Mouse (Mus musculus) myocyte (in vitro differentiated cells): Measurements from ENCODE around the gene Hist1h2af. TPM values are rescaled to one million over a fixed set of nuclear protein-coding genes. Genes with fewer than 3 reads are reported as not detected.
"Not testable (repeated sequence)": the region's sequence is repeated elsewhere in the genome, so short reads cannot be mapped to it uniquely, and the experiment has no call there.

Source experiments
- H3K27me3 ChIP-seq: one replicate; pipeline ENCODE4 v1.6.1; 2011; ENCODE audit not compliant: control insufficient read depth, insufficient read depth, insufficient read length
- H3K36me3 ChIP-seq: one replicate; pipeline ENCODE4 v1.6.1; 2011; ENCODE audit not compliant: control insufficient read depth, insufficient read depth
- H3K4me2 ChIP-seq: one replicate; pipeline ENCODE4 v1.6.1; 2011; ENCODE audit warnings: low read depth, control low read depth
- H3K4me3 ChIP-seq: one replicate; pipeline ENCODE4 v1.5.1; 2011; ENCODE audit warnings: mild to moderate bottlenecking, control low read depth, moderate library complexity
- H3K79me2 ChIP-seq: one replicate; pipeline ENCODE4 v1.6.1; 2011; ENCODE audit not compliant: control insufficient read depth, insufficient read depth
- H3ac ChIP-seq: one replicate; pipeline ENCODE4 v1.6.1; 2011; ENCODE audit not compliant: control insufficient read depth, insufficient read length
- CEBPB ChIP-seq: IDR thresholded peaks from 2 replicates; pipeline ENCODE4 v1.6.1; 2011; ENCODE audit warnings: mild to moderate bottlenecking, moderate library complexity; ENCODE audit not compliant: poor library complexity, insufficient read depth, severe bottlenecking
- E2F4 ChIP-seq: IDR thresholded peaks from one replicate; pipeline ENCODE4 v1.6.1; 2011; ENCODE audit warnings: mild to moderate bottlenecking, control low read depth, moderate library complexity; ENCODE audit not compliant: insufficient read depth
- MAX ChIP-seq: IDR thresholded peaks from one replicate; pipeline ENCODE4 v1.6.1; 2011; ENCODE audit warnings: low read depth, mild to moderate bottlenecking, control low read depth
- MYOD1 ChIP-seq, 3 experiments: IDR thresholded peaks; one replicate each; pipeline ENCODE4 v1.6.1; 2011; ENCODE audit warnings: control low read depth in 2 of 3, low read depth in 2 of 3, mild to moderate bottlenecking in 2 of 3, moderate library complexity in 1 of 3; ENCODE audit not compliant: insufficient read length in 2 of 3, control insufficient read depth in 1 of 3
- MYOG ChIP-seq, 3 experiments: IDR thresholded peaks; one replicate each; pipeline ENCODE4 v1.6.1; 2011; ENCODE audit warnings: control low read depth in 2 of 3, low read depth in 2 of 3, mild to moderate bottlenecking in 2 of 3; ENCODE audit not compliant: insufficient read length in 2 of 3, control insufficient read depth in 1 of 3, insufficient read depth in 1 of 3
- POLR2A ChIP-seq: IDR thresholded peaks from one replicate; pipeline ENCODE4 v1.6.1; 2011; ENCODE audit warnings: low read depth, mild to moderate bottlenecking, control low read depth, moderate library complexity; ENCODE audit not compliant: insufficient read length
- POLR2AphosphoS2 ChIP-seq: IDR thresholded peaks from one replicate; pipeline ENCODE4 v1.6.1; 2011; ENCODE audit warnings: low read depth, control low read depth; ENCODE audit not compliant: insufficient read length
- REST ChIP-seq: IDR thresholded peaks from one replicate; pipeline ENCODE4 v1.6.1; 2011; ENCODE audit warnings: mild to moderate bottlenecking, control low read depth, moderate library complexity; ENCODE audit not compliant: insufficient read depth, insufficient read length
- SRF ChIP-seq: IDR thresholded peaks from one replicate; pipeline ENCODE4 v1.6.1; 2011; ENCODE audit warnings: low read depth; ENCODE audit not compliant: control insufficient read depth, insufficient read length
- TCF12 ChIP-seq: IDR thresholded peaks from one replicate; pipeline ENCODE4 v1.6.1; 2011; ENCODE audit warnings: mild to moderate bottlenecking, control low read depth; ENCODE audit not compliant: poor library complexity, insufficient read depth, severe bottlenecking
- TCF3 ChIP-seq: IDR thresholded peaks from one replicate; pipeline ENCODE4 v1.6.1; 2011; ENCODE audit warnings: low read depth, control low read depth; ENCODE audit not compliant: insufficient read length
- USF1 ChIP-seq: IDR thresholded peaks from one replicate; pipeline ENCODE4 v1.6.1; 2011; ENCODE audit warnings: low read depth, mild to moderate bottlenecking, control low read depth, moderate library complexity
- polyA plus RNA-seq: library from polyadenylated mRNA; unstranded; fragments of >200 nt; fragmentation: generic; extraction: Trizol; gene quantifications from one replicate; pipeline ENCODE4 v1.2.1, GENCODE M21; 2012; ENCODE audit warnings: missing spikeins

Gene Hist1h2af
- polyA plus RNA-seq, 1 experiment: 24.4 TPM

DNA sequence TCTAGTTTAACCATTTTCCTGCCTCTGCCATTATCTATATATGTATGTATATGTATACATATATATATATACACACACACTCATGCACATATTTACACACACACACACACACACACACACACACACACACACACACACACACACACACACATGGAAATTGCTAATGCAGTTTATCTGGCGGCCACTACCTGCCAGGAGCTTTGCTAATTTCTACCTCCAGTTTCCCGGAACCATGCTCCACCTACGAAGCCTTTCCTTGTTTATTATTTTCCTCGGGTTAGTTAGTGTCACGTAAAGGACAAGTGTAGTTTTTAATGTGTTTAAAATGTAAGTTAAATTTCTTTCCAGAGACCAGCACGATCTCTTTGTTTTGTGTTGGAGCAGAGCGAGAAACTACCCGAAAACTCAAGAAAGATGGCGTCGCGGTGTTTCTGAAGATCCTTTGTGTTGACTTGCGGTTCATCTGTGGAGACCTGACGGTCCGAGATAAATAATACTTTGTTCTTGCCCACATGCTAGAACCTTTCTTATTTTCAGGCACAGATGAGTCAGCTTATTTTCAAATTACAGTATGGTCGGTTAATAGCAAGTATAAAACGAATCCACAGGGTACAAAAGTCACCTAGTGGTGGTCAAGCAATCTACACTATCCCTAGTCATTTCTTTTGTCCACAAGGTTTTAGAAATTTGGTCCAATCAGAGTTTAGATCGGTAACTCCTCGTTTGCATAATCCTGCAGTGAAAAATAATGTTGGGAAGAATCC, 29.2 kb downstream of the Hist1h2af start:
- H3ac ChIP-seq: no peak overlapping the region
- H3K4me2 ChIP-seq: peak overlapping the region; percentile 99
- H3K36me3 ChIP-seq: no peaks in the 10 kb centered on the region
- no peak for TF ChIP-seq MAX
- no peak for TF ChIP-seq POLR2AphosphoS2
- no peak for TF ChIP-seq SRF
- no peak for TF ChIP-seq USF1
- TF ChIP-seq CEBPB: no peak
- no peak for TF ChIP-seq REST
- TF ChIP-seq MYOG (IDR thresholded peaks at IDR 0.05; ENCODE audit: control insufficient read depth in 1 of 3, insufficient read depth in 1 of 3, insufficient read length in 2 of 3, low read depth in 2 of 3): no peak
- no peak for TF ChIP-seq TCF12
- TF ChIP-seq POLR2A: no peak
- no peak for TF ChIP-seq E2F4
- TF ChIP-seq MYOD1 (IDR thresholded peaks at IDR 0.05; ENCODE audit: control insufficient read depth in 1 of 3, insufficient read length in 2 of 3, low read depth in 2 of 3): no peak
- TF ChIP-seq TCF3: no peak
- peak overlapping the region; percentile 28 for H3K4me3 ChIP-seq
- no peaks in the 10 kb centered on the region for H3K79me2 ChIP-seq
- no peaks in the 10 kb centered on the region for H3K27me3 ChIP-seq

DNA sequence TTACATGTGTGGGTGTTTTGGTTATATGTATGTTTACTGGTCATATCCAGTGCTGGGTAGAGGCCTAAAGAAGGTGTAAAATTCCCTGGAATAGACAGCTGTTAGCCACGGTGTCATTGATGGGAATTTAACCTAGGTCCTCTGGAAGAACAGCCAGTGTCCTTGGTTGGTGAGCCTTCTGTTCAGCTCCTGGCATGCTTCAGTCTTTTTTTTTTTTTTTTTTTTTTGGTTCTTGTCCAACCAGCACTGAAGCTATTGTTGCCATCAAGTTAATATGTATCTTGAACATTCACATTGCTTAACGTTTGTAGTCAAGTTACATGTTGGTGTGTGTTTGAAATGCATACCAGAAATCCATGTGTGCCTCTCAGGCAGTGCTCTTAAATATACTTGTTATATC, 30.8 kb downstream of the Hist1h2af start:
- H3ac ChIP-seq: no peak overlapping the region
- no peak for TF ChIP-seq REST
- no peak for TF ChIP-seq TCF12
- no peak for TF ChIP-seq SRF
- no peak for TF ChIP-seq USF1
- TF ChIP-seq POLR2A: no peak
- no peaks in the 10 kb centered on the region for H3K36me3 ChIP-seq
- no peaks in the 10 kb centered on the region for H3K27me3 ChIP-seq
- no peak overlapping the region for H3K4me2 ChIP-seq
- no peak overlapping the region for H3K4me3 ChIP-seq
- no peaks in the 10 kb centered on the region for H3K79me2 ChIP-seq

DNA sequence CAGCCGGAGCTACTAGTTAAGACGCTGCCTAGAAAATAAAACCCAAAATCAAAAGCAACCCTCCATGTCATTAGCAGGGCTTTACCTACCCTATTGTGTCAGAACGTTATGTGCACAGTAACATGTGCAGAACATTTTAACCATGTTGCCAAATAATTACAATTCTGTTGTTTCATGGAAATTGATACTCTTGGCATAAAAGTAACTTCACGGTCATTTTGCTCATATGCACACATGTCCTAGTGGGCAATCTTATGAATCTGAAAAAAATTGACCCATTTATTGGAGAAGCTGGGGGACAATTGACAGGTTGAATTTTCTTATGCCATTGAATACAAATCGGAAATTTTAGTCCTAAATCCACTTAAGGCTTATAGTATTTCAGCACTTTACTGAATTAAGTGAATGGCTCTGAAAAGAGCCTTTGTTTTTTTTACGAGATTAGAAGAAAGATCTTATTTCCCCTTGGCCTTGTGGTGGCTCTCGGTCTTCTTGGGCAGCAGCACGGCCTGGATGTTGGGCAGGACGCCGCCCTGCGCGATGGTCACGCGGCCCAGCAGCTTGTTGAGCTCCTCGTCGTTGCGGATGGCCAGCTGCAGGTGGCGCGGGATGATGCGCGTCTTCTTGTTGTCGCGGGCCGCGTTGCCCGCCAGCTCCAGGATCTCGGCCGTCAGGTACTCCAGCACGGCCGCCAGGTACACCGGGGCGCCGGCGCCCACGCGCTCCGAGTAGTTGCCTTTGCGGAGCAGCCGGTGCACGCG, 36.7 kb downstream of the Hist1h2af start:
- not testable (repeated sequence) for H3K79me2 ChIP-seq, H3K36me3 ChIP-seq, H3ac ChIP-seq, H3K27me3 ChIP-seq
- TF ChIP-seq POLR2A: peak; percentile 30
- peak; percentile 31 for TF ChIP-seq POLR2AphosphoS2
- Histone ChIP-seq H3K4me2 (peak overlapping the region; percentile 61), H3K4me3 (peak overlapping the region; percentile 27)

DNA sequence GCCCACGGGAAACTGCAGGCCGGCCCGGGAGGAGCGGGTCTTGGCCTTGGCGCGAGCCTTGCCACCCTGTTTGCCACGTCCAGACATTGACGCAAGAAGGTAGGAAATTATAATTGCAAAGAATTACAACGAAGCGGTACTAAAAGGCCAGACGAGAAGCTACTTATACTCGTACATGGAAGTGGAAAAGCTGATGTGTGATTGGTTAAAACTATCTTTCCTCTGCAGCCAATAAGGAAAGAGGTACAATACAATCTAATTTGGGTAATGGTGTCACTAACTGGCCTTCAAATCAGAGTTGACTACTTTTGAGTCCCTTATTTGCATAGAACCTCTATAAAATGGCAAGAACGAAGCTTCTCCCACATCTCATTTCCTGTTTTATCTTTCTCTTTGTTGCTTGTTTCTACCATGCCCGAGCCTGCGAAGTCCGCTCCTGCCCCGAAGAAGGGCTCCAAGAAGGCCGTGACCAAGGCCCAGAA, 37.4 kb downstream of the Hist1h2af start, which contains the start of the genes Hist1h2ae and Hist1h2bg:
Gene Hist1h2ae, minus strand, starts transcription at position 199 of the 482 bp plus-strand sequence.
Gene Hist1h2bg, plus strand, starts transcription at position 375 of the 482 bp plus-strand sequence.
- Histone ChIP-seq H3K4me3 (peak within 1 kb of the TSS; percentile 27), H3K27me3 (no peaks in the 10 kb centered on the region), H3K4me2 (peak within 1 kb of the TSS; percentile 64), H3K79me2 (no peaks in the 10 kb centered on the region), H3K36me3 (no peaks in the 10 kb centered on the region), H3ac (no peak within 1 kb of the TSS)
- peak; percentile 64 for TF ChIP-seq POLR2A
- peak; percentile 79 for TF ChIP-seq POLR2AphosphoS2
- TF ChIP-seq MYOG (IDR thresholded peaks at IDR 0.05; ENCODE audit: control insufficient read depth in 1 of 3, insufficient read depth in 1 of 3, insufficient read length in 2 of 3, low read depth in 2 of 3): no peak

DNA sequence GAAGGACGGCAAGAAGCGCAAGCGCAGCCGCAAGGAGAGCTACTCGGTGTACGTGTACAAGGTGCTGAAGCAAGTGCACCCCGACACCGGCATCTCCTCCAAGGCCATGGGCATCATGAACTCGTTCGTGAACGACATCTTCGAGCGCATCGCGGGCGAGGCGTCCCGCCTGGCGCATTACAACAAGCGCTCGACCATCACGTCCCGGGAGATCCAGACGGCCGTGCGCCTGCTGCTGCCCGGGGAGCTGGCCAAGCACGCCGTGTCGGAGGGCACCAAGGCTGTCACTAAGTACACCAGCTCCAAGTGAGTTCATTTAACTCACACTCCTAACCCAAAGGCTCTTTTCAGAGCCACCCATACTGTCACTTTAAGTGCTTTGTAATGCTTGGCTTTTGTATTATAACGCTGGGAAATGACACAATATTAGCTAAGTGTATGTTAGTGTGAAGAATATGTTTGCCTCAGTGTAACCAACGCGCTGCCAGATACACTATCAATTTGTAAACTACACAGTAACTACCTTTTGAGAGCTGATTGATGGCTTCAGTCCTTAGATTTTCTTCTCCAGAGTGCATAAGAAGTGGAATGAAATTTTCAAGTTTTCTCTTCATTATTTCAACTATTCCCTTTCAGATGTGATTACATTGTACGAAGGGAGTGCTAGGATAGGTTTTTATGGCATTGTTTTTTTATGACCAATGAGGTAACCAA, 38.0 kb downstream of the Hist1h2af start:
- TF ChIP-seq POLR2AphosphoS2 (peak; percentile 82), POLR2A (peak; percentile 78)
- H3K79me2 ChIP-seq, H3ac ChIP-seq, H3K36me3 ChIP-seq, H3K27me3 ChIP-seq: not testable (repeated sequence)
- Histone ChIP-seq H3K4me3 (peak overlapping the region; percentile 27), H3K4me2 (peak overlapping the region; percentile 64)
